Mouse (Mus musculus) liver, adult 2 months (tissue): ENCODE measurements around the gene Ufd1.

Source experiments
- CTCF ChIP-seq: fragments of 200-500 bp; IDR thresholded peaks from 2 replicates; pipeline ENCODE4 v1.5.1; 2011; ENCODE audit warnings: low read depth, low read length, control low read depth
- POLR2A ChIP-seq: fragments of 200-500 bp; IDR thresholded peaks from 2 replicates; pipeline ENCODE4 v1.6.1; 2011; ENCODE audit warnings: low read length, control low read depth; ENCODE audit not compliant: insufficient read depth; ENCODE audit errors: extremely low read depth

GRCm38 (mm10) chr16:18781810-18782209 lies 29.8 kb upstream of the Ufd1 start:
- TF ChIP-seq POLR2A (no peak), CTCF (no peak)
